Mouse (Mus musculus) v-Abl transformed pro-B cells (cell line): ENCODE results near the gene Olfr1123.
"Not testable (repeated sequence)": the region's sequence is repeated elsewhere in the genome, so short reads cannot be mapped to it uniquely, and the experiment has no call there.

Source experiments
- in situ Hi-C, 2 experiments: fragments of 400-800 bp; cut with MboI; formaldehyde crosslinking; loops; one replicate each; pipeline ENCODE4 v1.15.1; 2025; ENCODE audit not compliant: unreplicated experiment in 2 of 2

Olfr1123 gene

DNA sequence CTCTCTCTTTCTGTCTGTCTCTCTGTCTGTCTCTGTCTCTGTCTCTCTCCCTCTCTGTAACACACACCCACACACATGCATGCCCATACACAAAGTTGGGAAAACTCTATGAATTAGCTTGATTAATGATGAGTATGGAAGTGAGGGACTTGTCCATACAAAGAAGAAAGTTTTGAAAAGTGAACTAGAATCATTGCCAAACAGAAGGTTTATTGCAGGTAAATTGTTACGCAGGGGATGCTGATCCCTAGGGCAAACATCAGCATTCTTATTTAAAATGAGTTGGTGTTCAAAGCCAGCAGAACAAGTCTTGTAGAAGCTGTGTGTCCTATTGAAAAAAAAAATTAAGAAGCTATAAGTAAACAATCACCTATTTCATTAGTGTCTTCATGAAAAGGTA lies at the start of gene Olfr1123:
TSS of gene Olfr1123 (plus strand) at position 301 of the 400 bp plus-strand sequence.
- in situ Hi-C loops: no loop called here

DNA sequence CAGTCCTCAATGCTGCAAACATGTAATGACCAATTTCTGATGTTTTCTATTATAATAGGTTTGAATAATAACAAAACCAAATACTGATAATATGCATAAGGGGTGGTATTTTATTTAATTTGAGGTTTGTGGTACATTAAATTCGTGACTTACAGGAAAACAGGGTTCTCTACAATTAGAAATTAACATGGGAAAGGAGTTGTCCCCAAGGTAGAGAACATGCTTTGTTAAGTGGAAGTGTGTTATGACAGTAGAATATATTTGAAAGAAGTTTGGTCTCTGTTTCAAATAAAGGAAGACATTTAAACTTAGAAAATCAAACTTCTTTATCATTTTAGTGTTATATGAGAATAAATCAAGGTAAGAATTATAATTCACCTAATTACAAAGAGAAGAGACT lies 46.8 kb upstream of the Olfr1123 start, which contains the start of gene Olfr1121:
TSS of gene Olfr1121 (plus strand) at position 301 of the 400 bp plus-strand sequence.
- in situ Hi-C loops: no loop called here

DNA sequence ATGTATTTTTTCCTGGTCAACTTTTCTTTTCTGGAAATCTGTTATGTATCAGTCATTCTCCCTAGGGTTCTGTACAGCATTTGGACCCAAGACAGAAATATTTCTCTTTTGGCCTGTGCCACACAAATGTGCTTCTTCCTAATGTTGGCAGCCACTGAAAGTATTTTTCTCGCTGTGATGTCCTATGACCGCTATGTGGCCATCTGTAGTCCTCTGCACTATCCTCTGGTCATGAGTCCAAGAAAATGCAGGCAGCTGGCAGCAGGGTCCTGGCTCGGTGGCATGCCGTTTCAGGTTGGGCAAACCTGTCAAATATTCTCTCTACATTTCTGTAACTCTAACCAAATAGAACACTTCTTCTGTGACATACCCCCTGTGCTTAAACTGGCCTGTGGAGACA lies 44.7 kb upstream of the Olfr1123 start:
- in situ Hi-C loops: no loop called here

DNA sequence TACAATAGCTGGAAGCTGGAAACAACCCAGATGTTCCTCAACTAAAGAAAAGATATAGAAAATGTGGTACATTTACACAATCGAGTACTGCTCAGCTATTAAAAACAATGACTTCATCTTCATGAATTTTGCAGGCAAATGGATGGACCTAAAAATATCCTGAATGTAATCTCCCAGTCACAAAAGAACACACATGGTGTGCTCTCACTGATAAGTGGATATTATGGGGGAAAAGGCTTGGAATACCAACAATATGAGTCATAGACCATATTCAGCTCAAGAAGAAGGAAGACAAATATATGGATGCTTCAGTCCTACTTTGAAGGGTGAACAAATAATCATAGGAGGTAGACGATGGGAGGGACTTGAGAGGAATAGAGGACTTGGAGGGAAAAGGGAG lies 32.5 kb upstream of the Olfr1123 start:
- in situ Hi-C loops: no loop called here

DNA sequence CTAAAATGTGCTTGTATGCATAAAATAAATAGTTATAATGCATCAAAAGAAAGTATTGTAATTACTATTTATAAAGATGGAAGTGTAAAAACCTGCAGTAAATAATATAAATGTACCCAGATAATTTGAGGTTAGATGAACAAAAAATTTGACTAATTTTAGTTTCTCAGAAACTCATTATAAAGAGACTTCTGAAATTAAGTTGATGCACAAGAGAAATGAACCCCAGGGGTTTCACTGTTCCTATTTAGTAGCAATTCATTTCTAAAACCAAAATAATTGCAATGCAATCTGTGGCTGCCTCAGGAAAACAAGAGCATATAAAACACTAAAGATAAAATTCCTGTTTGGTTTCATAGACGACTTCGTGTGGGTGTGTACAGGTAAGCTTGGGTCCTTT lies 30.9 kb upstream of the Olfr1123 start, which contains the start of gene Olfr1122:
TSS of gene Olfr1122 (plus strand) at position 301 of the 400 bp plus-strand sequence.
- in situ Hi-C loops: no loop called here

DNA sequence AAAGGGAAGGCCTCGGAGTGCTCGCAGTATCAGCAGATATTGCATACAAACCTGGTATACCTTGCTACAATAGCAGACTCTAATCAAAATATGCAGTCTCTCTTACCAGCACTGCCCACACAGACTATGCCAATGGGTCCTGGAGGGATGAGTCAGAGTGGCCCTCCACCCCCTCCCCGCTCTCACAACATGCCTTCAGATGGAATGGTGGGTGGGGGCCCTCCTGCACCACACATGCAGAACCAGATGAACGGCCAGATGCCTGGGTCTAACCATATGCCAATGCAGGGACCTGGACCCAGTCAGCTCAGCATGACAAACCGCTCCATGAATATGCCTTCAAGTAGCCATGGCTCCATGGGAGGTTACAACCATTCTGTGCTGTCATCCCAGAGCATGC lies 22.8 kb upstream of the Olfr1123 start:
- in situ Hi-C loops: not testable (repeated sequence)

DNA sequence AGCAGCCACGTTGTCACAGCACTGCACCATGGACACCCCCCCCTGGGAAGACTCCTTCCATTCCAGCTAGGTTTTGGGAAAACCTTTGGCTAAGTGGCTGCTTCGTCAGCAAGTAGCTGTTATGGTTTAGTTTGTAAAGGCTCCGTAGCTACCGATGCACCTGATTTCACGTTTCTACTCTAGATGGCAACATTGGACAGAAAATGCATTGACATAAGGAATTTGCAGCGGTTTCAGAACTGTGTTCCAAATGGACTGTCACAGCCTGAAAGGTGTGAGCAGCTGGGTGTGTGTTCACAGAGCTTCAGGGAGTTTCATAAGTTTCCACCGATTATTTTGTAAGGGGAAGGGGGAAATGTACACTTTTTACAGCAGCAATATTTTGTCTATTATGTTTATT lies 21.7 kb upstream of the Olfr1123 start:
- in situ Hi-C loops: not testable (repeated sequence)

DNA sequence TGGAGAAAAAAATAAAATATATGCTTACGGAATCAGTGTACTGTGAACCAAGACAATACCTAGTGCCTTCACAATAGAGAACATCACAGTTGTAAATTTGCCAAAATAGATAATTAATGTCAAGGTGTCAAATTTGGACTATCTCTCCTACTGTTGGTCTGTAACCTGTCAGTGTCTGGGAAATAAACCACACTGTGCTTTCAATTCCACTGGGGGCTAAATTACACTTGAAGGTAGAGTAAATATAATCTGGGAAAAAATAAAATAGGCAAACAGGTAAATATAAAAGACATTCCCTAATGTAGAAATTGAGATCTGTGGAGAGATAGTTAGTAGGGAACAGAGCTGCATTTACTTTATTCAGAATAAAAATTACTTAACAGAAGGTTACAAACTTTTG lies 13.5 kb downstream of the Olfr1123 start, which contains the start of gene Olfr1124:
TSS of gene Olfr1124 (plus strand) at position 301 of the 400 bp plus-strand sequence.
- in situ Hi-C loops: no loop called here

DNA sequence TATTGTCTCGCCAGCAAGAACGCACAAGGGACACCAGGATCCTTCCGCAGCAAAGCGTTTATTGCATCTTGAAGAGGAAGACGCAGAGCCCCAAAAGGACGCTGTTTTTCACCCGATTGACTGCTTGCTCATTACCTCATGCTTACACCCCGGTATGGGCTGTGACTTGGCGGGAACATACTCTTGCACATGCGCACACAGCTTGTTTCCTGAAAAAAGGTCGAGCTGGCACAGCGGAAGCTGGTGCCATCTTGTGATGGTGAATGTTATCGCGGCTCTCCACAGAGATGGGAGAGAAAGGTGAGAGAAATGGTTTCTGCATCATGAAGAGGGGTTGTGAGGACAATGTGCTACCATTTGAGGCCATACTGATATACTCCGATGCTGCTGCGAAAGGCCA lies 21.3 kb downstream of the Olfr1123 start:
- in situ Hi-C loops: no loop called here

DNA sequence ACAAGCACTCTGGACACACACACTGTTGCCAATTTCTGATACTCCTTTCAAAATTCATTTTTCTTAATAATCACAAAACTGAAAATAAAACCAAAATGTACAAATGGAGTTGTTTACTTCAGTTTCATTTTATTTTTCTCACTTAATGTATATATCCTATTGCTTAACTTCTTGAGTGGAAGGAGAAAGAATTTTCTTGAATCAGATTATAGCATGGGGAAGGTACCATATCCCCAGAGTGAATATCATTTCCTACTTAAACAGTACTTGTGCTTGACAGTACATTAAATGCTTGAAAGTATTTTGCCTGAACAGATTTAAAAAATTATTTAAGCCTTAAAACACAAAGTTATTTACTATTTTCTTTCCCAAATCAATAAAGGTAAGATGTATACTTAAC lies 37.2 kb downstream of the Olfr1123 start, which contains the start of gene Olfr1126:
TSS of gene Olfr1126 (plus strand) at position 301 of the 400 bp plus-strand sequence.
- in situ Hi-C loops: no loop called here

DNA sequence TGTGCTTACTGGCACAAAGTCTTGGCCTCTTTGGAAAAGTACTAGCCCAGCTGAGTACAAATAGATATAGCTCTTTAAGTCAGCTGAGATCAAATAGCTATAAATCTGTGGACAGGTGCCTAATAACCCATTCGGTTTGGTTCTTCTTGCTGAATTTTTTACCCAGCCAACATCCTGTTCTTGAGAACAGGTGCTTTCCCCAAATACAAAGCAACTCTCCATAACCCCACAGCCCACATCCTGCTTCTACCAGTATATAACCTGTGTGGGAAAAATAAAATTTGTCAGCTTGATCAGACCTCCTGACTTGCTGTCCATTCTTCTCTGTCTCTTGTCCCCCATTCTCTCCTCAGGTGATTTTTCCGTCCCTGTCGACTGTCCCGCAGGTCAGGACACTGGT lies 45.3 kb downstream of the Olfr1123 start:
- in situ Hi-C loops: no loop called here
